Comparison of ENCODE assay signal across 8 mouse cellular contexts in the genomic region with DNA sequence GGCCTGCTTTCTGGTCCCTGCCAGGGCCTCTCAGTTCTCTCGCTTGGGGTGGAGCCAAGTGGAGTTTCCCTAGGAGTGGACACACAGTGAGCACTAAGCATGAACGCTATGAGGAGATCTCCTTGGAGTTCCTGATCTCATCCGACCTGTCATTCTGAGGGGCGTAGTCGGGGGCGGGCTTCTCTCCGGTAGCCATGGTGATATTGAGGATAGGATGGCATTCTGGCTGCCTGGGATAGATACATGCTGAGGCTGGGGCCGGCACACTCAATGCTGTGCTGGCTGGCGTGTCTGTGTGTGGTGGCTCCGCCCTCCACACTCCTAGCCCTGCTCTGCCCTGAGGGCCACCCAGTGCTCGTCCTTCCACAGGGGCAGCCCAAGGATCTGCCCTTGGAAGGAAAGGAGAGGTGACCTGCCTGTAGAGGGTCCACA. TPM values are rescaled to one million over a fixed set of nuclear protein-coding genes. Genes with fewer than 3 reads are reported as not detected.
DNase-seq lines count a peak whose midpoint lies in the region; ATAC-seq and TF ChIP-seq lines count a peak whose summit lies in the region.
"Had no signal": no experiment of that assay in that cellular context is flagged by ENCODE, and none has a peak within 500 bp of the region (broad histone marks: within the 10 kb centered on the region; RNA-seq: fewer than 3 reads in every experiment).

No protein-coding gene starts in this region.

- no peaks in the 10 kb centered on the region for H3K36me3 ChIP-seq in hindbrain, embryonic 12.5 days
- H3K36me3 ChIP-seq in neural tube, embryonic 13.5 days, result no peaks in the 10 kb centered on the region
- H3K36me3 ChIP-seq in thymus, adult 2 months (ENCODE audit: control insufficient read depth, insufficient read depth, low read length), result no peaks in the 10 kb centered on the region

- peak overlapping the region; percentile 35; the same call in 1 of the 2 replicates for H3K27ac ChIP-seq in hindbrain, embryonic 12.5 days
- no peak overlapping the region for H3K27ac ChIP-seq in neural tube, embryonic 13.5 days (replicated peaks)
- H3K27ac ChIP-seq in thymus, adult 2 months (ENCODE audit: control insufficient read depth, insufficient read depth, low read length), result no peak overlapping the region

- peak; percentile 58 to 68 for DNase-seq in right cerebral cortex, postnatal 10 days (ENCODE audit: low spot score in 2 of 2)
- no peak for DNase-seq in right cerebral cortex, adult 2 months (ENCODE audit: low spot score in 2 of 2)
- DNase-seq in embryo, embryonic 11 days, result peak; percentile 61
- DNase-seq in thymus, adult 2 months, result no peak

- TF ChIP-seq CTCF in thymus, adult 2 months (IDR thresholded peaks at IDR 0.05; ENCODE audit: borderline replicate concordance, control insufficient read depth, extremely low read depth, insufficient read depth, low read length, poor library complexity), result no peak

- peak; percentile 74 for ATAC-seq in hindbrain, embryonic 12.5 days (ENCODE audit: low FRiP score)
- peak; percentile 49; the same call in 1 of the 2 replicates for ATAC-seq in neural tube, embryonic 13.5 days (ENCODE audit: low read depth)
- no peak for ATAC-seq in inflammation-experienced regulatory T-cells, adult 6 months

- peaks cover 35% of the 10 kb centered on the region; the same call in 1 of the 2 replicates for H3K27me3 ChIP-seq in hindbrain, embryonic 12.5 days
- no peaks in the 10 kb centered on the region for H3K27me3 ChIP-seq in neural tube, embryonic 13.5 days
- H3K27me3 ChIP-seq in thymus, adult 2 months (ENCODE audit: control insufficient read depth, insufficient read depth, low read length), result no peaks in the 10 kb centered on the region

- peak overlapping the region; percentile 8; the same call in 1 of the 2 replicates for H3K4me2 ChIP-seq in hindbrain, embryonic 12.5 days (replicated peaks)
- H3K4me2 ChIP-seq in neural tube, embryonic 13.5 days, result no peak overlapping the region

- H3K4me3 ChIP-seq in hindbrain, embryonic 12.5 days, result no peak overlapping the region
- H3K4me3 ChIP-seq in neural tube, embryonic 13.5 days, result no peak overlapping the region
- no peak overlapping the region for H3K4me3 ChIP-seq in thymus, adult 2 months (ENCODE audit: control insufficient read depth, insufficient read depth, low read length)
- H3K4me3 ChIP-seq: megakaryocyte, embryonic 14.5 days had no signal

- no peak for TF ChIP-seq POLR2A in thymus, adult 2 months (IDR thresholded peaks at IDR 0.05; ENCODE audit: control insufficient read depth, extremely low read depth, insufficient read depth, low read length, poor library complexity)

- no peak overlapping the region for H3K9ac ChIP-seq in hindbrain, embryonic 12.5 days
- no peak overlapping the region for H3K9ac ChIP-seq in neural tube, embryonic 13.5 days

- H3K9me3 ChIP-seq in hindbrain, embryonic 12.5 days (replicated peaks), result no peaks in the 10 kb centered on the region
- H3K9me3 ChIP-seq in neural tube, embryonic 13.5 days, result no peaks in the 10 kb centered on the region
- H3K9me3 ChIP-seq: megakaryocyte, embryonic 14.5 days had no signal

- H3K4me1 ChIP-seq in hindbrain, embryonic 12.5 days, result peaks cover 19% of the 10 kb centered on the region
- peaks cover 13% of the 10 kb centered on the region for H3K4me1 ChIP-seq in neural tube, embryonic 13.5 days (replicated peaks)
- no peaks in the 10 kb centered on the region; the same call in 1 of the 2 replicates for H3K4me1 ChIP-seq in thymus, adult 2 months (replicated peaks; ENCODE audit: control insufficient read depth, insufficient read depth, low read length)

- 13% methylated on average over 11 of the region's 11 CpGs for WGBS in hindbrain, embryonic 12.5 days
- WGBS in neural tube, embryonic 13.5 days, result 8% methylated on average over 11 of the region's 11 CpGs
- WGBS in thymus, adult 2 months, result 85% methylated on average over 11 of the region's 11 CpGs

RNA-seq across cellular contexts. Expression of a gene that starts 5.6 kb away (rescaled TPM):
- polyA plus RNA-seq in hindbrain, embryonic 12.5 days (2016; fragmentation: Nextera tagmentation; extraction: Ambion mirVana), result 1.9 and 6.1 TPM in 2 replicates
- 2.7 and 3.5 TPM in 2 replicates for polyA plus RNA-seq in neural tube, embryonic 13.5 days (2015; fragmentation: Nextera tagmentation; extraction: Ambion mirVana)
- polyA plus RNA-seq in inflammation-experienced regulatory T-cells, adult 6 months (2017; shearing (Covaris generic)), result under 1 TPM in 2 of 3 experiments, not detected in 1; 0.67 to 0.81 TPM
- polyA plus RNA-seq in thymus, adult 2 months (2012; rRNA removed), result 0.11 and 0.13 TPM in 2 replicates

Comparison
In these comparisons a context has a peak if more than half of its experiments do, and no peak if none do; other contexts are left out.
1. DNase-seq: peak in right cerebral cortex, postnatal 10 days (2 of 2) and embryo, embryonic 11 days (single experiment); none in right cerebral cortex, adult 2 months (0 of 2) and thymus, adult 2 months (single experiment).